Mouse (Mus musculus) CH12.LX (cell line): ENCODE data around the gene Cryaa.

Experiments
- CHD1 ChIP-seq: IDR thresholded peaks from 2 replicates; pipeline ENCODE4 v1.6.1; 2012; ENCODE audit warnings: low read depth, low read length, improper control_type of control experiment, inconsistent platforms
- CTCF ChIP-seq, 2 experiments: IDR thresholded peaks in 1 of 2; conservative IDR thresholded peaks in 1 of 2; 2 replicates each; pipeline ENCODE4 v1.5.1; 2011 to 2012; ENCODE audit warnings: low read depth in 2 of 2, low read length in 2 of 2, improper control_type of control experiment in 1 of 2, inconsistent platforms in 1 of 2, mild to moderate bottlenecking in 1 of 2, moderate library complexity in 1 of 2
- ELF1 ChIP-seq: IDR thresholded peaks from 2 replicates; pipeline ENCODE4 v1.6.1; 2014; ENCODE audit warnings: low read depth, mild to moderate bottlenecking, inconsistent platforms, low read length, improper control_type of control experiment
- EP300 ChIP-seq: IDR thresholded peaks from 2 replicates; pipeline ENCODE4 v1.6.1; 2011; ENCODE audit warnings: low read length, improper control_type of control experiment
- HCFC1 ChIP-seq: IDR thresholded peaks from 2 replicates; pipeline ENCODE4 v1.6.1; 2012; ENCODE audit warnings: low read depth, mild to moderate bottlenecking, inconsistent platforms, low read length, improper control_type of control experiment
- MAFK ChIP-seq: IDR thresholded peaks from 2 replicates; pipeline ENCODE4 v1.6.1; 2011; ENCODE audit warnings: low read length, improper control_type of control experiment; ENCODE audit not compliant: insufficient replicate concordance
- NRF1 ChIP-seq: IDR thresholded peaks from 2 replicates; pipeline ENCODE4 v1.6.1; 2014; ENCODE audit warnings: low read depth, mild to moderate bottlenecking, inconsistent platforms, low read length, improper control_type of control experiment, moderate library complexity
- POLR2A ChIP-seq: IDR thresholded peaks from 2 replicates; pipeline ENCODE4 v1.6.1; 2011; ENCODE audit warnings: low read depth, mild to moderate bottlenecking, improper control_type of control experiment, low read length
- RAD21 ChIP-seq: IDR thresholded peaks from 2 replicates; pipeline ENCODE4 v1.6.1; 2011; ENCODE audit warnings: low read depth, mild to moderate bottlenecking, low read length, improper control_type of control experiment, moderate library complexity
- UBTF ChIP-seq: IDR thresholded peaks from 2 replicates; pipeline ENCODE4 v1.6.1; 2012; ENCODE audit warnings: low read depth, mild to moderate bottlenecking, inconsistent platforms, low read length, improper control_type of control experiment, moderate library complexity
- USF1 ChIP-seq: IDR thresholded peaks from 2 replicates; pipeline ENCODE4 v1.6.1; 2014; ENCODE audit warnings: low read depth, mild to moderate bottlenecking, inconsistent platforms, low read length, improper control_type of control experiment
- USF2 ChIP-seq: conservative IDR thresholded peaks from 2 replicates; pipeline ENCODE4 v1.6.1; 2011; ENCODE audit warnings: low read depth, low read length, improper control_type of control experiment

DNA sequence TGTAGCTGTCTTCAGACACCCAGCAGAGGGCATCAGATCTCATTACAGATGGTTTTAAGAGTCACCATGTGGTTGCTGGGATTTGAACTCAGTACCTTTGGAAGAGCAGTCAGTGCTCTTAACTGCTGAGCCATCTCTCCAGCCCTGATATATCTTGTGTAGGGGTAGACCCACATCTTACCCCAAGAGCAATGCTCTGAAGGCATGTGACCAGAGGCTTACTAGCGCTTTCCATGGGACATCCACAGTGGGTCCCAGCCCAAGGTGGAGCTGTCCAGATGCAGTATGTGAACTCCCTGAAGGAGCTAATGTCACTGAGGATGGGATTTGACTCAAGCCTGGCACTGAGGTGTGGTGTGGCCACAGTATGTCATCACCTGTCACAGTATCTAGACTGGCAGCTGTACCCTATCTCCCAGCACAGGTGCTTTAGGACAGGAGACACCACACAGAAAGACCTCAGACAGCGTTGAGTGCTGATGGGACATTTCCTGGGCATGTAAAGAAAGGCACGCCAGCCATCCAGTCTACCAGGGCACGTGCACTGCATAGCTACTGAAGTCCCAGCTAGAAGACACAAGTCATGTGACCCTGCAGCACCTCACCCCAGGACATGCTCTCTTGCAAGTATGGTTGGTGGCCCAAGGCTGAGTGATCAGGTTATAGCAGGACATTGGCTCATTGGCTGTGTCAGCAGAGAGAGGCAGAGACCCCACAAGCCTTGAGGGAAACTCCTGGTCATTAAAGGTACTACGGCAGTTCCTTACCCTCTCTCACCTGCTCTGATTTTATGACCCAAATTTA is 31.2 kb upstream of the Cryaa start:
- no peak for TF ChIP-seq CTCF (conservative IDR thresholded peaks at IDR 0.05 in 1 of 2, IDR thresholded peaks at IDR 0.05 in 1 of 2; ENCODE audit: low read depth in 2 of 2, low read length in 2 of 2)
- no peak for TF ChIP-seq EP300
- no peak for TF ChIP-seq HCFC1
- TF ChIP-seq NRF1 = no peak
- no peak for TF ChIP-seq USF1
- TF ChIP-seq ELF1 = no peak
- peak; percentile 44; the same call in 1 of the 2 replicates for TF ChIP-seq POLR2A
- no peak for TF ChIP-seq CHD1
- no peak for TF ChIP-seq RAD21
- no peak for TF ChIP-seq UBTF
- TF ChIP-seq MAFK = no peak
- no peak for TF ChIP-seq USF2
